Mouse (Mus musculus): ENCODE measurements around the gene P2ry6. TPM values are rescaled to one million over a fixed set of nuclear protein-coding genes. Genes with fewer than 3 reads are reported as not detected.

The P2ry6 gene
- polyA plus RNA-seq, 1 experiment from 2014 or later = 3.6 TPM

DNA sequence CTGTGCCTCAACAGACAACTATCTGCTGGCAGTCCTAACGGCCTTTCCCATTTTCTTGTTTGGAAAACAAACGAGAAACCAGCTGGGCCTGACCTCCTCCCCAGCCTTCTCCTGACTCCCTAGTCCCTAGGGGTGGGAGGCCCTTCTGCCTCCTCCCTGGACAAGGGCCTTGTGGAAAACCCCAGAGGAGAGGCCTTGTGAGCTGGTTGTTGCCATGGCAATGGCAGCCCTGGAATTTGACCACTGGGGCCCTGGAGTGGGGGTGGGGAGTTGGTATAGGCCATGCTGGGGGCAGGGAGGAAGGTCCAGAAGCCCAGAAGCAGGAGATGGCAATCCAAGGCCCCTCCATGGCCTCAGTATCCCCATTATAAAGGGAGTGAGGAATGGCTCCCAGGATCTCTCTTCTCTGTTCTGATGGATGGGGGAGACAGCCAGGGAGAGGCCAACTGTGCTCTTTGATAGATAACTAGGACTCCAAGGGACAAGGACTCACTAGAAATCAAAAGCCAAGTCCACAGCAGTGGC lies 63.1 kb downstream of the P2ry6 start:
- 22% methylated on average over 2 of the region's 2 CpGs for WGBS
- no peaks in the 10 kb centered on the region for H3K9me3 ChIP-seq
- ATAC-seq (ENCODE audit: insufficient number of reproducible peaks, insufficient read depth, low FRiP score, low TSS enrichment, low read depth) = no peak
- peaks cover 77% of the 10 kb centered on the region for H3K4me1 ChIP-seq
- no peak overlapping the region for H3K4me3 ChIP-seq
- no peaks in the 10 kb centered on the region for H3K27me3 ChIP-seq
- peak overlapping the region; percentile 27; the same call in 1 of the 2 replicates for H3K9ac ChIP-seq
- peaks cover 43% of the 10 kb centered on the region for H3K36me3 ChIP-seq
- H3K27ac ChIP-seq = peak overlapping the region; percentile 51
- H3K4me2 ChIP-seq = peak overlapping the region; percentile 16

DNA sequence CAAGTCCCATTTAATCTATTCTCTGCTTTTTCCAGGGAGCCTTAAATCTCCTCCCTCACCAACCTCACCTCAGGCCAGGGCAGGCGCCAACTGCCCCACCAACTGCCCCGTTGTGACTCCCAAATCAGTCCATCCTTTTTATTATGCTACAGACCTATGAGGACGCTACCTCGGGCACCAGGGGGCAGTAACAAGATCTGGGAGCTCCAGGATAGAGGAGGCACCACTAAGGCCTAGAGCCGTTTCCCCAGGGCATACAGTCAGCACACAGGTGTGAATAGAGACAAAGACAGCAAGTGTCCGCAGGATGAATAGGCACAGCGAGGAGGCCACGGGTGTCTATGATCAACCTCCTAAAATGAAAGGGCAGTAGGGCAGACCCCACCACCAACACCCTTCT lies 65.9 kb downstream of the P2ry6 start:
- Histone ChIP-seq H3K9me3 (no peaks in the 10 kb centered on the region), H3K27me3 (no peaks in the 10 kb centered on the region), H3K4me3 (no peak overlapping the region), H3K36me3 (peaks cover 36% of the 10 kb centered on the region), H3K9ac (no peak overlapping the region), H3K27ac (peak overlapping the region; percentile 86), H3K4me2 (no peak overlapping the region), H3K4me1 (peaks cover 63% of the 10 kb centered on the region)
- no peak for ATAC-seq (ENCODE audit: insufficient number of reproducible peaks, insufficient read depth, low FRiP score, low TSS enrichment, low read depth)
- 50% methylated on average over 8 of the region's 8 CpGs for WGBS

GRCm38 (mm10) chr7:100908061-100908460 lies 66.4 kb downstream of the P2ry6 start:
- no peaks in the 10 kb centered on the region for H3K9me3 ChIP-seq
- WGBS = 65% methylated on average over 8 of the region's 8 CpGs
- H3K4me2 ChIP-seq = peak overlapping the region; percentile 48; the same call in 1 of the 2 replicates
- H3K9ac ChIP-seq = peak overlapping the region; percentile 45
- H3K4me1 ChIP-seq = peaks cover 59% of the 10 kb centered on the region
- no peak overlapping the region for H3K4me3 ChIP-seq
- no peaks in the 10 kb centered on the region for H3K27me3 ChIP-seq
- ATAC-seq (ENCODE audit: insufficient number of reproducible peaks, insufficient read depth, low FRiP score, low TSS enrichment, low read depth) = no peak
- H3K27ac ChIP-seq = peak overlapping the region; percentile 86
- H3K36me3 ChIP-seq = peaks cover 31% of the 10 kb centered on the region

DNA sequence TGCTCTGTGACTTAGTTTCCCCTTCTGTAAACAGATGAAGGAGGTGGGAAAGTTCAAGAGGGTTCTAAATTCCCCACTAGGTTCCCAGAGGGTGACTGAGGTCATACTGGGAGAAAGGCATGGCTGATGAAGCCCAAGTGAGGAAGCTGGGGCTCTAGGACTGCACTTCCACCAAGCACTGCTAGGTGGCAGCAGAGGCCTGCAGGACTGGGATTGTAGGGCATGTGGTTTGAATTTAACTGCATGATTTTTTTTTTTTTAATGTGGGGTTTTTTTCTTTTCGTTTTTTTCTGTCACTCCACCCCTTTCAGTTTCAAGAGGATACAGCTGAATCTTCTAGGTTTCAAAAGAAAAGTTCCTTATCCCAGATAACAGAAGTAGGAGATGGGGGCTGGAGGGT lies 67.2 kb downstream of the P2ry6 start:
- Histone ChIP-seq H3K4me1 (peaks cover 51% of the 10 kb centered on the region), H3K4me3 (peak overlapping the region; percentile 20), H3K4me2 (peak overlapping the region; percentile 48), H3K36me3 (peaks cover 34% of the 10 kb centered on the region), H3K27ac (peak overlapping the region; percentile 86), H3K27me3 (no peaks in the 10 kb centered on the region), H3K9me3 (no peaks in the 10 kb centered on the region), H3K9ac (peak overlapping the region; percentile 45; the same call in 1 of the 2 replicates)
- no peak for ATAC-seq (ENCODE audit: insufficient number of reproducible peaks, insufficient read depth, low FRiP score, low TSS enrichment, low read depth)
- WGBS = 0% methylated on average over 1 of the region's 1 CpGs

DNA sequence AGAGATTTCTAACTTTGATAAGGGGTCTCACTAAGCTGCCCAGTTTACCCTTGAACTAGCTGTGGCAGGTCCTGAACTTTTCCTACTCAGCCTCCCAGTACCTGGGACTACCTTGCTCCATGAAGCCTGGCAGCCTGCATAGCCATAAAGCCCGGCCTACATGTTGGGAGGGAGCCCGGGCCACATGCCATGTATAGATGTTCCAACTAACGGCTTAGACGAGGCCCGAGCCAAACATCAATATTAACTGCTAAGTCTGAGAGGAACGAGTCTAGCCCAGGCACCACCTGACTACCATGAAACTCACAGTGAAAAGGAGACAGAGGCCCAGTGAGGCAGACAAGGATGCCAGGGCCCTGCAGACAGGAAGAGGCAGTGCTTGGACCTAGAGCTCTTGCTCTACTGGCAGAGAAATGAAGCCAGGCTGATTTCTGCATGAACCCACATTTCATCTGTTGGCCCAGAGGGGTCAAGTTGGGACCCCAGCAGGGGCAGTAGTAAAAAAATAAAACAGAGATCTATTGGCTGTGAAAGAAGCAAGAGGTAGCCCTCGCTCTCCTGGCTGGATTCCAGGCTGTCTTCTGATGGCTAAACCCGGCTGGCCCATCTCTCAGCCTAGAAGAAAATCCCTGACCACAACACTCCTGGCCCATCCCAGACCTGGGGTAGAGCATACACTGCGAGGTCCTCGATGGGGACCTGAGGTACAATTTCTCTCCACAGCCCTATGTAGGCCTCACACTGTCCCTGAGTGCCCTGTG lies 68.2 kb downstream of the P2ry6 start:
- peaks cover 40% of the 10 kb centered on the region for H3K36me3 ChIP-seq
- H3K9me3 ChIP-seq = no peaks in the 10 kb centered on the region
- peaks cover 41% of the 10 kb centered on the region for H3K4me1 ChIP-seq
- ATAC-seq (ENCODE audit: insufficient number of reproducible peaks, insufficient read depth, low FRiP score, low TSS enrichment, low read depth) = no peak
- H3K9ac ChIP-seq = no peak overlapping the region
- H3K4me3 ChIP-seq = no peak overlapping the region
- no peaks in the 10 kb centered on the region for H3K27me3 ChIP-seq
- no peak overlapping the region for H3K4me2 ChIP-seq
- no peak overlapping the region for H3K27ac ChIP-seq
- WGBS = 88% methylated on average over 10 of the region's 10 CpGs

DNA sequence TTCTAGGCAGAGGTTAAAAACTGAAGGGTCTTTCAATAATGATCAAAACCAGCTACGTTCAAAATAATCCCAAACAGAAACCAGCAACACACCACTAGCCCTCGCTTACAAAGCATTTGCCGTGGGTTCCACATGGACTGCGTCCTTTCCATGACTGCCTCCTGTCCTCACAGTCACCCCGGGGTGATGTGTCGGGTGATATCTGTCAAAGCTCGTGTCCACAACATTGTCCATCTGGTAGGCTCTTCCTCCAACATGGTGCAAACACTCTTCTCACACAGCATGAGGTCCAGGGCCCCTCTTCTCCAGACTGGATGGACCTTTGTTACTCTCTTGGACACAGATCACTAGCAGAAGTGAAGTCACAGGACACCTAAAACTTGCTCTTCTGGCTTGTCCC lies 69.4 kb downstream of the P2ry6 start:
- 79% methylated on average over 7 of the region's 7 CpGs for WGBS
- no peaks in the 10 kb centered on the region for H3K9me3 ChIP-seq
- no peak for ATAC-seq (ENCODE audit: insufficient number of reproducible peaks, insufficient read depth, low FRiP score, low TSS enrichment, low read depth)
- H3K27me3 ChIP-seq = no peaks in the 10 kb centered on the region
- H3K4me2 ChIP-seq = no peak overlapping the region
- H3K36me3 ChIP-seq = peaks cover 36% of the 10 kb centered on the region
- no peak overlapping the region for H3K27ac ChIP-seq
- H3K4me1 ChIP-seq = peaks cover 31% of the 10 kb centered on the region
- H3K4me3 ChIP-seq = no peak overlapping the region
- H3K9ac ChIP-seq = peak overlapping the region; percentile 40; the same call in 1 of the 2 replicates

DNA sequence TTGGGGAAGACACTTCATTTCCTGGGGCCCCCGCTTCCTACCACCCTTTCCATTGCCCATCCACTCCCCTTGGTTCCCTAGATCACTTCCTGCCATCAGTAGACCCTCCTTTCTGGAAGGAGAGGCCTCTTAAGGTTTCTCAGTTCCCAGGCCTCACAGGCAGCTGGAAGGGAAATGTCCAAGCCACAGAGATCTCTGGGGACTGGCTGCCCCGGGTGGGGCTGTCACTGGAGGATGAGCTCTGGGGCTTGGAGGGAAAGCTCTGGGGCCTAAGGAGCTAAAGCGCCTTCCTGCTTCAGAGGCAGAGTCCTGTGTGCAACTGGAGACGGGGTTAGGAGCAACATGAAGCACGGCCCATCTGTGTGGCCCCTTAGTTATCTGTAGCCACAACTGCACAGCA lies 69.8 kb downstream of the P2ry6 start:
- H3K9ac ChIP-seq = peak overlapping the region; percentile 40; the same call in 1 of the 2 replicates
- peaks cover 32% of the 10 kb centered on the region for H3K36me3 ChIP-seq
- H3K4me1 ChIP-seq = peaks cover 28% of the 10 kb centered on the region
- WGBS = 85% methylated on average over 5 of the region's 5 CpGs
- no peak overlapping the region for H3K4me2 ChIP-seq
- H3K9me3 ChIP-seq = no peaks in the 10 kb centered on the region
- no peak overlapping the region for H3K27ac ChIP-seq
- H3K4me3 ChIP-seq = no peak overlapping the region
- ATAC-seq (ENCODE audit: insufficient number of reproducible peaks, insufficient read depth, low FRiP score, low TSS enrichment, low read depth) = no peak
- no peaks in the 10 kb centered on the region for H3K27me3 ChIP-seq

DNA sequence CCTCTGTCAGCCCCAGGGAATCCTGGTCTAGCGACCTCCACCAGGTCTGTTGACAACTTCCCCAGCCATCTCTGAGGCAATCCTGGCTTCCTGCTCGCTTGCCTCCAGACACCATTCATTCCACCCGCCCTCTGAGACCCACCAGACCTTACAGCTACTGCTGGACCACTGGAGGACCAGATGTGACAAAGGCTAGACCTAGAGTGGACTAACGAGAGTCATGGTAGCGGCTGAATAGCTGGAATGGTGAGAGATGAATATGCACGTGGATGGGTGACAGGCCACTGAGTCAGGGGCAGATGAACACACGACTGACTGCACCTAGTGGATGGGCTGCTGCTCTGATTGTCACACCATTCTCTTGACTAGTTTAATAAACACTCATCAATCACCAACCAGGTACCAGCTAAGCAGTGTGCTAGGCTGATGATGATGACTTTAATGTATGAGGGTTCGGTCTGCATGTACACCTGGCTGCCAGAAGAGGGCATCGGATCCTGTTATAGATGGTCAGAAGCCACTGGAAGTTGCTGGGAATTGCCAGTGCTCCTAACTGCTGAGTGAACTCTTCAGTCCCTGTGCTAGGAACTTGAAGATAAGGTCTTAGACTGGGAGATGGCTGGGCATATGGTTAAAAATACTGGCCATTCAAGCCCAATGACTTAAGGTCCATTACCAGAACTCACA lies 71.9 kb downstream of the P2ry6 start:
- Histone ChIP-seq H3K4me3 (no peak overlapping the region), H3K27ac (no peak overlapping the region), H3K27me3 (no peaks in the 10 kb centered on the region), H3K9ac (no peak overlapping the region), H3K4me2 (no peak overlapping the region), H3K36me3 (peaks cover 31% of the 10 kb centered on the region), H3K4me1 (peaks cover 8% of the 10 kb centered on the region), H3K9me3 (no peaks in the 10 kb centered on the region)
- no peak for ATAC-seq (ENCODE audit: insufficient number of reproducible peaks, insufficient read depth, low FRiP score, low TSS enrichment, low read depth)
- WGBS = 84% methylated on average over 9 of the region's 9 CpGs

GRCm38 (mm10) chr7:100897828-100898227 lies 76.6 kb downstream of the P2ry6 start:
- Histone ChIP-seq H3K9ac (no peak overlapping the region), H3K36me3 (peaks cover 20% of the 10 kb centered on the region), H3K4me2 (no peak overlapping the region), H3K27ac (no peak overlapping the region), H3K9me3 (no peaks in the 10 kb centered on the region), H3K27me3 (no peaks in the 10 kb centered on the region), H3K4me3 (no peak overlapping the region), H3K4me1 (peaks cover 34% of the 10 kb centered on the region)
- WGBS = 83% methylated on average over 5 of the region's 5 CpGs
- ATAC-seq (ENCODE audit: insufficient number of reproducible peaks, insufficient read depth, low FRiP score, low TSS enrichment, low read depth) = no peak

DNA sequence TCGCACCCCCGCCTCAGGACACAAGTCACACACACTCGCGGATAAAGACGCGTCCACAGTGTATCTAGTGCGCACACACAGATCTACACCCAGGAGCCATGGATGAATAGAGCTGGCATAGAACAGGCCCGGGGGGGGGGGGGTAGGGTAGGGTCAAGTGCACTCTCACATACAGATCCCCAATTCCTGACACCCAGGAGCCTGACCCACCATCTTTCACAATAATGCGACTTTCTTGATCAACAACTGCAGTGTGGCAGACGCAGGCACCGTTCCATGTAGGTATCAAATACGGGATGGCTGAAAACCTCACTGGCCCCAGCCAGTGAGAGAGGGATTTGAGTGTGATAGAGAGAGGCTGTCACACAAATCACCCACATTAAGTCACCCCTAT lies 79.6 kb downstream of the P2ry6 start:
- Histone ChIP-seq H3K27ac (no peak overlapping the region; the same call in 1 of the 2 replicates), H3K36me3 (peaks cover 22% of the 10 kb centered on the region), H3K27me3 (no peaks in the 10 kb centered on the region), H3K9ac (peak overlapping the region; percentile 83), H3K4me1 (peaks cover 35% of the 10 kb centered on the region), H3K4me2 (peak overlapping the region; percentile 92), H3K4me3 (peak overlapping the region; percentile 58), H3K9me3 (no peaks in the 10 kb centered on the region)
- 3% methylated on average over 12 of the region's 12 CpGs for WGBS
- ATAC-seq (ENCODE audit: insufficient number of reproducible peaks, insufficient read depth, low FRiP score, low TSS enrichment, low read depth) = 0 out of 2 replicates have a peak, but pooled peaks have one; percentile 2

DNA sequence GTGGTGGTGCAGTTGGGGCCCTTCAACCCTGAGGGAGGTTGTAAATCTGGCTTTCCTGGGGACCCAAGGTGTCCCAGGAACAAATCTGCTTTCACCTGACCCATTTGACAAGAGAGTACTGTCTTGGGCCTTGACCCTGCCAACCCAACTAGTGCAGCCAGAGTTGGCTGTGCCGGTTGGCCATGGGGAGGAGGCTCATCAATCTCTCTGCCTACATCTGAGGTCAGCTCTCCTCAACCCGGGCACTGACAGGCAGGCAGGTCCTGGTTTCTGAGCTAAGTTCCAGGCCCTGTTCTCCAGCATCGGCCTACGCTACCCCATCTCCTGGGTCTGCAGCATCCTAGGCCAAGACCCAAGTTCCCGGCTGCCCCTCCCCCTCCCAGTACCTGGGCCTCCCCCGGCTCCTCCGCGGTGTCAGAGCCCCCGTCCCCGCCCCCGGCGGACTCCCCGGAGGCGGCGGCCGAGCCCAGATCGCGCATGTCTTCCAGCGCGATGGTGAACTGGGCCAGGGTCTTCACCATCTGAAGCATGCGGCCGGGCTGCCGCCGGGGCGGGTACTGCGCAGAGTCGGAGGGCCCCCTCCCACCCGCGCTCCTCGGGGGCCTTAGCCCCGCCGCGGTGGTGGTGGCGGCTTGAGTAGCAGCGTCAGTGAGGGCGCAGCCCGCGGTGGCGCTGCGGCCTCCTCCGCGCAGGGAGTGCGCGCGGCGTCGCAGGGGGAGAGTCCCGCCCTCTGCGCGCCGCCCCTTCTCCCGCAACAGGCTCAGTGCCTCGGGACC lies 80.2 kb downstream of the P2ry6 start:
- Histone ChIP-seq H3K4me1 (peaks cover 35% of the 10 kb centered on the region), H3K9me3 (no peaks in the 10 kb centered on the region), H3K9ac (peak overlapping the region; percentile 83), H3K4me2 (peak overlapping the region; percentile 92), H3K27ac (peak overlapping the region; percentile 44), H3K4me3 (peak overlapping the region; percentile 58), H3K27me3 (no peaks in the 10 kb centered on the region), H3K36me3 (peaks cover 28% of the 10 kb centered on the region)
- peak; percentile 29; the same call in 1 of the 2 replicates for ATAC-seq (ENCODE audit: insufficient number of reproducible peaks, insufficient read depth, low FRiP score, low TSS enrichment, low read depth)
- 3% methylated on average over 46 of the region's 53 CpGs for WGBS

Data from embryonic facial prominence, embryonic 13.5 days (tissue).